Mouse (Mus musculus) midbrain, embryonic 15.5 days (tissue): ENCODE measurements around the gene Cyb5d1. TPM values are rescaled to one million over a fixed set of nuclear protein-coding genes. Genes with fewer than 3 reads are reported as not detected.

Experiments used
- ATAC-seq: fragments of 200-750 bp; cut with Nextera tagmentation; replicated peaks from 2 replicates; pipeline ENCODE4 v1.8.0; 2017; ENCODE audit warnings: moderate TSS enrichment
- H3K27ac ChIP-seq: fragments of 300-500 bp; sonication (generic); 2 replicates; pipeline ENCODE4 v1.5.1; 2015; ENCODE audit warnings: mild to moderate bottlenecking, inconsistent platforms
- H3K27me3 ChIP-seq: fragments of 300-500 bp; sonication (generic); replicated peaks from 2 replicates; pipeline ENCODE4 v1.6.1; 2015; ENCODE audit warnings: inconsistent platforms
- H3K36me3 ChIP-seq: fragments of 300-500 bp; sonication (generic); replicated peaks from 2 replicates; pipeline ENCODE4 v1.6.1; 2015; ENCODE audit warnings: inconsistent platforms
- H3K4me1 ChIP-seq: fragments of 300-500 bp; sonication (generic); 2 replicates; pipeline ENCODE4 v1.6.1; 2015; ENCODE audit warnings: inconsistent platforms
- H3K4me2 ChIP-seq: fragments of 300-500 bp; sonication (generic); 2 replicates; pipeline ENCODE4 v1.6.1; 2015; ENCODE audit warnings: inconsistent platforms, mild to moderate bottlenecking, moderate library complexity
- H3K4me3 ChIP-seq: fragments of 300-500 bp; sonication (generic); 2 replicates; pipeline ENCODE4 v1.5.1; 2015; ENCODE audit warnings: mild to moderate bottlenecking, inconsistent platforms
- H3K9ac ChIP-seq: fragments of 300-500 bp; sonication (generic); 2 replicates; pipeline ENCODE4 v1.6.1; 2015; ENCODE audit warnings: mild to moderate bottlenecking, inconsistent platforms
- H3K9me3 ChIP-seq: fragments of 300-500 bp; sonication (generic); 2 replicates; pipeline ENCODE4 v1.6.1; 2016; ENCODE audit warnings: inconsistent platforms
- whole genome bisulfite sequencing: fragments of 180-500 bp; shearing (Covaris S2); methylation state at CpG from one replicate; pipeline ENCODE4 v1.1.7; 2015; ENCODE audit warnings: mixed read lengths; 5-methylcytosine and 5-hydroxymethylcytosine counted together
- polyA plus RNA-seq: library from polyadenylated mRNA; unstranded; fragments of >200 nt; fragmentation: Nextera tagmentation; extraction: Ambion mirVana; gene quantifications from 2 replicates; pipeline ENCODE4 v1.2.1, GENCODE M21; 2015

The Cyb5d1 gene
- polyA plus RNA-seq, 1 experiment from 2014 or later, result 32.7 TPM

DNA sequence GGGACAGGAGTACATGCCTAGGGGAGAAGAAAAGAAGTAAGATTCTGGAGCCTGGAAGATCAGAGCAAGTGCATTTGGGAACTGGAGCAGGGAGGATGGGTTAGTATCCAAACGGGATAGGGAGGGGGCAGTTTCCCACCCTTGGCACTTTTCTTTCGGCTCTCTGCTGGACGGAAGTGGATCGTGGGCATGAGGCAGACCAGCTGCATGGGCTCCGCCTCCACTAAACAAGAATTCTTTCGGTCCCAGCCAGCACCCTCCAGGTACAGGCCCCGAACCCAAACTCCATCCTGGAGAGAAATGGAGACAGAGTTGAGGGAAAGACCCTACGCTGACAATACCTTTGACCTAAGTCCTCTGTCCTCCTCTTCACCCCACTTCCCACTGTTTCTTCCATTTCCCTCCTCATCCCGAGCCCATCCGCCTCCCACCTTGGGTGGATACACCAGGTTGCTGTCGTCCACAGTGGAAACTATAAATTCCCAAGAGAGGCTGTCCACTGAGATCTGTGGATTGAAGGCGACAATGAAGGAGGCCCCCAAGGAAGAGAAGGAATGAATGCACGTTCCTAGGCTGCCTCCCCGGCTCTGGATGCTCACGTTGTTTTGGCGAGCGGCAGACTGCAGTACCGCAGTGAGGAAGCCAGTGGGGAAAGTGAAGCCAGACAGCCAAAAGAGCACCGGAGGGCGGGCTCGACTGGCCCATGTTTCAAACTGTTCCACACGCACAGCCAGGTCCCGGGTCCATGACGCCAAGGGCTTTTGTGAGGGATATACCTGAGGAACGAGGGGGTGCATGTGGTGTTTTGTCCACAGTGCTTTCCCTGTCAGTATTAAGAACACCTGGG, 25.9 kb upstream of the Cyb5d1 start:
- Histone ChIP-seq H3K4me2 (0 out of 2 replicates have a peak overlapping the region, but pooled peaks have one; percentile 3), H3K4me1 (peaks cover 44% of the 10 kb centered on the region), H3K9me3 (no peaks in the 10 kb centered on the region), H3K36me3 (no peaks in the 10 kb centered on the region), H3K9ac (no peak overlapping the region; the same call in 1 of the 2 replicates), H3K4me3 (no peak overlapping the region), H3K27me3 (peaks cover 31% of the 10 kb centered on the region), H3K27ac (no peak overlapping the region)
- no peak for ATAC-seq
- 6% methylated on average over 25 of the region's 25 CpGs for WGBS

DNA sequence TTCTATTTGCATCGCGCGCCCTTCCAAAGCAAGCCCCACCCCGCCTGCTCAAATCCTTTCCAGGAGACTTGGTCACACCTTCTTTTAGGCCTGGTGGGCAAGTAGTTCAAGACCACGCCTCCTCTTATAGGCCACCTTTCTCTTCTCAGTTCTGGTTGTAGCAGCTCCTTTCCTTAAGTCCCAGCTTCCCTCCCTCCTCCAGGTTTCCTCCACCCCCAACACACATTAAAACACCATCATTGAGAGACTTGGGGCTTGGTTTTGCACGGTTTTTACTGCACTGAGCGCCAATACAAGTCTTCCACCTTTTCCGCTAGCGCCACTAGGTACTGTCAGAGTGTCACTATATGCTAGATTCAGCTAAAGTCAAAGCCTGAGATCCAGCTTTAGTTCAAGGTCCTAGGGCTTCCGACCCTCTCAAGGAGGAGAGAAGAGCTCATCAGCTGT, 25.1 kb upstream of the Cyb5d1 start:
- 6% methylated on average over 10 of the region's 10 CpGs for WGBS
- Histone ChIP-seq H3K9ac (peak overlapping the region; percentile 28; the same call in 1 of the 2 replicates), H3K4me1 (peaks cover 44% of the 10 kb centered on the region)

DNA sequence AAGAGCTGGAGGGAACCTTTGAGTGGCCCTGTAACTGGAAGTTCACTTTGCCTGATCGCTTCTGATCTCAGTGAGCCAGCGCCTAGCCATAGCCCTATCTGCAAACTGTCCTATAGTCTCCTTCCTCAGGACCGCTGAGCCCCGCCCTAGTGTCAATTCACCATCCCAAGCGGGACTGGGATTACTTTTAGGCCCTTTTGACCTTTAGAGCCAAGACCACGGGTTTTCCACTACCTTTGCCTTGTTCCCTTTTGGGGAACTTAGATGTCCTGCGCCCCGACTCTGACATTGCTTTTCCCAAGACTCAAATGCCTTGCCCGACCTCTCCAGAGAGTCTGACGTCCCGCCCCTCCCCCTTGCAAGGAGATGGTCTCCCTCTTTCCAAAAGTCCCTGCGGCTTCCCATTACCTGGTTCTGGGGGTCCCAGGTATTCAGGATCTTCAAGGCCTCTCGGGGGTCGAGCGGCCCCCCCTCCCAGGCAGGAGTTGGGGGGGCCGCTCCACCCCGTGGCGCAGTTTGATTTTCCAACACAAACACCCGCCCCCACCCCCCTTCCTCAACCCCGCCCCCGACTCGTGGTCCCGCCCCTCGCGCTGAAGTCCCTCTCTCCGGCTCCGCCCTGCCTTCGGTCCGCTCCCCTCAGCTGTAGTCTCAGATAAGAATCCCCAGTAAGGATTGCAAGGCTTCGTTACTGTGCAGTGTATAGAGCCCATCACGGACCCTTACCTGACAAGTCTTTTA, 24.6 kb upstream of the Cyb5d1 start:
- Histone ChIP-seq H3K9me3 (no peaks in the 10 kb centered on the region), H3K4me2 (peak overlapping the region; percentile 89), H3K27me3 (peaks cover 31% of the 10 kb centered on the region), H3K4me3 (peak overlapping the region; percentile 55), H3K27ac (peak overlapping the region; percentile 96), H3K4me1 (peaks cover 45% of the 10 kb centered on the region), H3K9ac (peak overlapping the region; percentile 28), H3K36me3 (no peaks in the 10 kb centered on the region)
- WGBS, result under 1% methylated on average over 30 of the region's 31 CpGs
- no peak for ATAC-seq

More for the DNA sequence above, 25.1 kb upstream of the Cyb5d1 start:
- no peak overlapping the region for H3K27ac ChIP-seq
- peak overlapping the region; percentile 89 for H3K4me2 ChIP-seq
- peaks cover 31% of the 10 kb centered on the region for H3K27me3 ChIP-seq
- peak overlapping the region; percentile 55 for H3K4me3 ChIP-seq
- no peaks in the 10 kb centered on the region for H3K36me3 ChIP-seq
- no peak for ATAC-seq
- no peaks in the 10 kb centered on the region for H3K9me3 ChIP-seq

DNA sequence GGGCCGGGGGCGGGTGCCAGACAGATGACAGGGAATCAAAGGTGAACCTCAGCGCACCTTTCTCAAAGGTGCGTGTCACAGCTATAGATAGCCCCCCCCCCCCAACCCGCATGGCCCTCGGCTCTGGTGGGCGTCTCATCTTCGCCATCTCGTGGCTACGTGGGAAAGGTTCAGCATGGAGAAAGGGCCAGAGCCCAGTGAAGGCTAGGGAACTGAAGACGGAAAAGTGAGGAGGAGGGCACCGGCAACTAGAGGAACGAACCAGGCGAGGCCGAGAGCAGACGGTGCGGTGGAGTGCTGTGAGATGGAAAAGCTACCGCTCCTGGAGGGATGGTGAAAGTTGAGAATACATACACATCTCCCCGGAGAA, 24.0 kb upstream of the Cyb5d1 start:
- peak overlapping the region; percentile 96 for H3K27ac ChIP-seq
- no peaks in the 10 kb centered on the region for H3K9me3 ChIP-seq
- H3K9ac ChIP-seq, result peak overlapping the region; percentile 28
- H3K4me2 ChIP-seq, result peak overlapping the region; percentile 89
- H3K36me3 ChIP-seq, result no peaks in the 10 kb centered on the region
- peaks cover 31% of the 10 kb centered on the region for H3K27me3 ChIP-seq
- H3K4me1 ChIP-seq, result peaks cover 51% of the 10 kb centered on the region
- peak overlapping the region; percentile 55 for H3K4me3 ChIP-seq
- WGBS, result under 1% methylated on average over 19 of the region's 19 CpGs
- ATAC-seq, result no peak

DNA sequence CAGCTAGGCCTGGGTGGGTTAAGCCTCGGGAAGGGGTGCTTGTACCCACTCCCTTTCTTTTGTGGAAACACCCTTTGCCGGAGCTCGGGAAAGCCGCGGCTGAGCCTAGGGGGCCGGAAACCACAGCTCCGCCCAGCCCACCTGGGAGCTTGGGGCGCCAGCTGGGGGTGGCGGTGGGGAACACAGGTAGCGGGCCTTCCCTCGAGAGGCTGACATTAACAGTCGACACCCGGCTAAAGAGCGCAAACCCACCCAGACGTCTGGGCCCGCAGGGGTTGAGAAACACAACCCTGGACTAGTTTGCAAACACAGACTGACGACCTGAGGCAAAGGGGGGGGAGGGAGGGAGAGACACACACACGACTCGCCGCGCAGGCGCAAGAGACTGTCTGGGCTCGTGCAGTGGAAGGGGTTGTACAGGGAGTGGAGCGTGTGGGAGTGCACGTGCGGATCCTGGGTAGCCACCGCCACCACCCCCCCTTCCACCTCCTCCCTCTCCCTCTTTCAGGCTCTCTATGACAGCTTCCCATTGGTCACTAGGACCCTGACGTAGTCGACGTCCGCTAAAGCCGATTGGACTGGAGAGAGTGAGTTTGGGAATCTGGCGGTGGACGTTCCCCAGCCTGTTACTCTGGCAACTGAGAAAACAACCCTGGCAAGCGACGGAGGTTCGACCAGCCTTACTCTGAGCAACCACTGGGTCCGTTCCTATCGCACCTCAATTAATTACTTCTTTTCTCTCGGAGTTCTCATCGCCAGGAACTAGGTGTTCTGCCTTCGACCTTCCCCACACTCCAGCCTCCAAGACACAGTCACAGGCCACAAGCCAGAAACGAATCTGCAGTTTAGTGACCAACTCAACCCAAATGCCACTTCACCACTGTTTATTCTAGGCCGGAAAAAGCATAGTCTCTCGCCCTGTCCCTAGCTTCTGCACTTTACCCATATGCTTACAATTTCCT, 23.3 kb upstream of the Cyb5d1 start:
- WGBS, result under 1% methylated on average over 45 of the region's 45 CpGs
- Histone ChIP-seq H3K36me3 (no peaks in the 10 kb centered on the region), H3K27ac (peak overlapping the region; percentile 96), H3K27me3 (peaks cover 29% of the 10 kb centered on the region), H3K4me2 (peak overlapping the region; percentile 89), H3K4me3 (peak overlapping the region; percentile 55), H3K9me3 (no peaks in the 10 kb centered on the region), H3K4me1 (peaks cover 57% of the 10 kb centered on the region), H3K9ac (peak overlapping the region; percentile 54)
- peak; percentile 93 for ATAC-seq

DNA sequence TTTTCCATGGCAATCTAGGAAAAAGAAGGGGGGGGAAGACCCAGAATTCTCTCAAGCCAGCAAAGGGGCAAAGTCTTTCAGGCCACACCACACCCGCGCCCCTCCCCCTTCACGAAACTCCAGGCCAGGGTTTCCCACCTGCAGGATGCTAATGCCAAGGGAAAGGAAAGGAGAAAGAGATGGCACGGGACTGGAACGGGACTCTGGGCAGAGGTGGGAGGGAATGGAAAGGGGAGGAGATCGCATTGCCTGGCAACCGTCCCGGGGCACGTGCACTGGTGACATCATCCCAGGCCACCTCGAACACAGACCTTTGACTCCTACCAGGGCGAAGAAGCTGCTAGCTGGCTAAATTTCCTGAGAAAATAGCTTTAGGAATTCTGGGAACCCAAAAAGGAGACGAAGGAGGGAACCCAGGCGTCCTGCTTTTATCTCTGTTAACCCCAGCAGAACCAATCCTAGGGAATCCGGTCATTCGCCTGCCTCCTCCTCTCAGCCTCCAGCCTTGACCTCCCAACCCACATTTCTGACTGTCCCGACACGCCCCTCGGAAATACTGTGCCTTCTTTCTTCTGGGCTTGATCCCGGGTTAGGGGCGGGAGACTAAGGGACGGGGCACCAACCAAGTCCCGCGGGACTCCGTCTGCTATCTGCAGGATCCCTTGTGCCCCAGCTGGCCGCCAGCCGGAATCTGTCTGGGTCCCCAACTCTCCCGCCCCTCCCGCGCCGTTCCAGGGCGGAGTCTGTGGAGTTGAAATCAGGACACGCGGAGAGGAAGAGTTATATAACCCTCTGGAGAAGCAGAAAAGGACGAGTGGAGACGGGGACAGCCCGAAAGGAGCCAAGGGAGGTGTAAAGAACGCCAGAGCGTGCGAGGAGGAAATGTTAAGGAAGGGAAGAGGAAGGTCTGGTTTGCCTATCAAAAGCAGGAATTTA, 22.3 kb upstream of the Cyb5d1 start:
- Histone ChIP-seq H3K36me3 (0 out of 2 replicates have a peak, but pooled peaks cover 7% of the 10 kb centered on the region), H3K27me3 (peaks cover 22% of the 10 kb centered on the region), H3K4me2 (peak overlapping the region; percentile 89), H3K27ac (peak overlapping the region; percentile 96), H3K9me3 (no peaks in the 10 kb centered on the region), H3K4me1 (peaks cover 68% of the 10 kb centered on the region), H3K4me3 (peak overlapping the region; percentile 55), H3K9ac (peak overlapping the region; percentile 54)
- peak; percentile 32 for ATAC-seq
- under 1% methylated on average over 39 of the region's 39 CpGs for WGBS

DNA sequence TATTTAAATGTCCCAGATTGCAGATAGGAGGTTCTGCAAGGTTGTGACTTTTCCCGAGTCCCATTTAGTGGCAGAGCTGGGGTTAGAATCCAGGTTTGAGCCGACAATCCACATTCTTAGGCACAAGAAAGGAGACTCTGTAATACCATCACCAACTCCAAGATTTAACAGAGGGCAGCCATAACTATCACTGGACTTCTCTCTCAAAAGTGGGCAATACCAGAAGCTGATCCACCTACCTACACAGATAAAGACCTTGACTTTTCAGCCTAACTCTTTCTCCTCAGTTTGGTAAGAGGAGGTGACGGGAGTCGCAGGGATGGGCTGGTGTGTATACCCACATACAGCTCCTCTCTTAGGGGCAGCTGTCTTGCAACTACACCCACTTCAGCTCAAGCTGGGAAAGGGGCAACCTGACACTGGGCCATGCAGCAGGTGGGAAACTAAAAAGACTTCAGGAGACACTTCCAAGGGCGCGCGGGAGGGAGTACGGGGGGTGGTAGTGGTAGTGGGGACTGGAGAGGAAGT, 21.6 kb upstream of the Cyb5d1 start:
- Histone ChIP-seq H3K9me3 (no peaks in the 10 kb centered on the region), H3K36me3 (0 out of 2 replicates have a peak, but pooled peaks cover 11% of the 10 kb centered on the region), H3K9ac (peak overlapping the region; percentile 34), H3K27ac (peak overlapping the region; percentile 96), H3K27me3 (peaks cover 14% of the 10 kb centered on the region), H3K4me1 (peaks cover 75% of the 10 kb centered on the region), H3K4me3 (peak overlapping the region; percentile 55), H3K4me2 (peak overlapping the region; percentile 89)
- ATAC-seq, result no peak
- 2% methylated on average over 8 of the region's 8 CpGs for WGBS

DNA sequence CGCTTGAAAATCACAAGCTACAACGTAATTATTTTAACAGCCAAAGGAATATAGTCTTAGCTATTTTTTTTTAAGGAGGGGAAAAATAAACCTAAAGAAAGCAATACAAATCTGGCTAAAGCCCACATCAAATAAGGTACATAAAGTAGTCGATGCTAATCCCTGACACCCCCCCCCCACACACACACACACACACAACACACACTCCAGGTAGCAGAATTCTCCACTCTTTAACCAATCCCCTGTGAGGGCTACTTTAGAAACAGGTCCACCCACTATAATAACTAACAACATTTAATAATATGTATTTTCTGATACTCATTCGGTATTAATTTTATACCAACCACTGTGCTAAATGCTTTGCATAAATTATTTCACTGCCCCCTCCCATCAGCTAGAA, 21.1 kb upstream of the Cyb5d1 start:
- under 1% methylated on average over 4 of the region's 4 CpGs for WGBS
- 0 out of 2 replicates have a peak, but pooled peaks cover 11% of the 10 kb centered on the region for H3K36me3 ChIP-seq
- H3K9ac ChIP-seq, result peak overlapping the region; percentile 34
- ATAC-seq, result no peak
- peaks cover 9% of the 10 kb centered on the region for H3K27me3 ChIP-seq
- H3K9me3 ChIP-seq, result no peaks in the 10 kb centered on the region
- peak overlapping the region; percentile 55 for H3K4me3 ChIP-seq
- H3K4me1 ChIP-seq, result peaks cover 78% of the 10 kb centered on the region
- H3K27ac ChIP-seq, result peak overlapping the region; percentile 96
- H3K4me2 ChIP-seq, result peak overlapping the region; percentile 89

DNA sequence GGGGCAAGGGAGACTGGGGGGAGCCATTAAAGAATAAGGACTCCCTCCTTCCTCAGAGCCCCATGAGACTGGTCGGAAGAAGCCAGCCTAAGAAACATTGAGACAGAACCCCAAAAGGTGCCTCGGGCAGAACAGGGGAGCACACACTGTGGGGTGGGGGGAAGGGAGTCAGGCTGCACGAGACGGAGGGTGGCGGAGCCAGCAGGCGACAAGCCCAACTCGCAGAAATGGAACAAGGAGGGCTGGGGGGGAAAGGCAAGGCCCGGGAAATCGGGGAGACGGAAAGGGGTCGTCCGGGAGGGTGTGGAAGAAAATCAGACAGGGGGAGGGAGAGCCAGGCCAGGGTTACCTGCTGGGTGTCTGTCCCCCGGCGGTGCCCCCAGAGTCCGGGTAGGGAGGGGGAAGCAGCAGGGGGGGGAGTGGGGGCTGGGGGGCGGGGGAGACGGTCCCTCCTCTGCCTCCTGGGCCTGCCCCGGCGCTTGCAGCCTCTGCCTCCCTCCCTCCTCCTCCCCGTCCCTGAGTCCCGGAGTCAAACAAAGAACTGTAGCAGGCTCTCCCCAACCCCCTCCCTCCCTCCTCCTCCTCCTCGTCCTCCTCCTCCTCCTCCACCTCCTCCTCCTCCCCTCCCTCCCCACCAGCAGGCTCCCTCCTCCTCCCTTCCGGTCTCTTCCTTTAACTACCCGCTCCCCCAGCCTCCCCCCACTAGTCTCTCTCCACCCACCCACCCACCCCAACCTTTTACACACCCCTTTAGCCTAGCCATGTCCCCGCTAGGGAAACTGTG, 20.4 kb upstream of the Cyb5d1 start:
- Histone ChIP-seq H3K9me3 (no peaks in the 10 kb centered on the region), H3K27ac (peak overlapping the region; percentile 96), H3K4me2 (peak overlapping the region; percentile 89), H3K4me3 (peak overlapping the region; percentile 55), H3K4me1 (peaks cover 74% of the 10 kb centered on the region), H3K9ac (peak overlapping the region; percentile 82), H3K36me3 (0 out of 2 replicates have a peak, but pooled peaks cover 11% of the 10 kb centered on the region), H3K27me3 (peaks cover 3% of the 10 kb centered on the region; the same call in 1 of the 2 replicates)
- no peak for ATAC-seq
- WGBS, result 0% methylated on average over 20 of the region's 25 CpGs

DNA sequence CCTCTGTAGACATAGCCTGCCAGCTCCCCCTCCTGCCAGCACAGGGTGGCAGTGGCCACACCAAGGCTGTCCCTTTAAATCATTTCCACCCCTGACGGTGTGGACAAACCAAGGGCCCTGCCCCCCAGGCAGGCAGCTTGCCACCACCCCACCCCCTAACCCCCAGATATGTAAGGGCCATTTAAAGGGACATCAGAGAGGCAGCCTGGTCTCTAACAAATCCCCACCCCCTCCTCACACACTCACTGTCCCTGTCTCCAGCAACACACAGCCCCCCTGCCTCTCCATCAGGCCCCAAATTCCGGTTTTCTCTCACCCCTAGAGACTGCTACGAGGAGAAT, 19.9 kb upstream of the Cyb5d1 start:
- peak overlapping the region; percentile 82 for H3K9ac ChIP-seq
- H3K36me3 ChIP-seq, result 0 out of 2 replicates have a peak, but pooled peaks cover 11% of the 10 kb centered on the region
- peaks cover 73% of the 10 kb centered on the region for H3K4me1 ChIP-seq
- ATAC-seq, result peak; percentile 16
- peak overlapping the region; percentile 96 for H3K27ac ChIP-seq
- H3K4me2 ChIP-seq, result peak overlapping the region; percentile 85
- WGBS, result 0% methylated on average over 3 of the region's 3 CpGs
- no peaks in the 10 kb centered on the region for H3K27me3 ChIP-seq
- H3K9me3 ChIP-seq, result no peaks in the 10 kb centered on the region
- peak overlapping the region; percentile 55 for H3K4me3 ChIP-seq
